In genomic region chrX:135742304-135743055, GRCm38 (mm10) we compare ENCODE assay signal across 8 mouse cellular contexts. TPM values are rescaled to one million over a fixed set of nuclear protein-coding genes. Genes with fewer than 3 reads are reported as not detected.
DNase-seq lines count a peak whose midpoint lies in the region; ATAC-seq and TF ChIP-seq lines count a peak whose summit lies in the region.

TSS of gene Armcx5 (plus strand) at chrX:135742733.
TSS of gene Gprasp1 (plus strand) at chrX:135742733.

- H3K4me3 ChIP-seq in G1E (ENCODE audit: low read depth, low read length) = peak within 1 kb of the TSS; percentile 76
- H3K4me3 ChIP-seq in forebrain, embryonic 16.5 days (replicated peaks; ENCODE audit: low read length) = peak within 1 kb of the TSS; percentile 66
- peak within 1 kb of the TSS; percentile 79 for H3K4me3 ChIP-seq in layer of hippocampus, adult 2 months
- H3K4me3 ChIP-seq in lung, embryonic 14.5 days (ENCODE audit: low read depth, low read length) = peak within 1 kb of the TSS; percentile 56
- peak within 1 kb of the TSS; percentile 71 for H3K4me3 ChIP-seq in olfactory bulb, adult 2 months (ENCODE audit: insufficient read depth, low read depth, low read length)
- H3K4me3 ChIP-seq in thymus, adult 2 months (ENCODE audit: control insufficient read depth, insufficient read depth, low read length) = peak within 1 kb of the TSS; percentile 99

- TF ChIP-seq CTCF in G1E (IDR thresholded peaks at IDR 0.05; ENCODE audit: low read depth, low read length) = no peak
- TF ChIP-seq CTCF in layer of hippocampus, adult 2 months (conservative IDR thresholded peaks at IDR 0.05) = no peak
- no peak for TF ChIP-seq CTCF in lung, embryonic 14.5 days (IDR thresholded peaks at IDR 0.05; ENCODE audit: low read depth)
- no peak for TF ChIP-seq CTCF in olfactory bulb, adult 2 months (IDR thresholded peaks at IDR 0.05; ENCODE audit: insufficient read depth, low read depth, low read length)
- no peak for TF ChIP-seq CTCF in thymus, adult 2 months (IDR thresholded peaks at IDR 0.05; ENCODE audit: borderline replicate concordance, control insufficient read depth, extremely low read depth, insufficient read depth, low read length, poor library complexity)

- peak within 1 kb of the TSS; percentile 63 for H3K9ac ChIP-seq in forebrain, embryonic 16.5 days (replicated peaks; ENCODE audit: low read depth, low read length)
- H3K9ac ChIP-seq in lung, embryonic 14.5 days = peak within 1 kb of the TSS; percentile 68

- H3K4me1 ChIP-seq in G1E (ENCODE audit: insufficient read depth, low read depth, low read length) = peaks cover 15% of the 10 kb centered on the region
- 0 out of 2 replicates have a peak, but pooled peaks cover 6% of the 10 kb centered on the region for H3K4me1 ChIP-seq in forebrain, embryonic 16.5 days (replicated peaks; ENCODE audit: control insufficient read depth, insufficient read depth, low read length)
- no peaks in the 10 kb centered on the region for H3K4me1 ChIP-seq in lung, embryonic 14.5 days (ENCODE audit: insufficient read depth)
- H3K4me1 ChIP-seq in olfactory bulb, adult 2 months (ENCODE audit: control insufficient read depth, insufficient read depth, low read length) = no peaks in the 10 kb centered on the region
- no peaks in the 10 kb centered on the region for H3K4me1 ChIP-seq in thymus, adult 2 months (replicated peaks; ENCODE audit: control insufficient read depth, insufficient read depth, low read length)

- WGBS in forebrain, embryonic 16.5 days = 21% methylated on average over 48 of the region's 48 CpGs
- 13% methylated on average over 48 of the region's 48 CpGs for WGBS in lung, embryonic 14.5 days
- 15% methylated on average over 48 of the region's 48 CpGs for whole genome bisulfite sequencing in olfactory bulb, adult 2 months
- WGBS in thymus, adult 2 months = under 1% methylated on average over 48 of the region's 48 CpGs

- peaks cover 18% of the 10 kb centered on the region for H3K36me3 ChIP-seq in G1E (replicated peaks)
- H3K36me3 ChIP-seq in forebrain, embryonic 16.5 days (ENCODE audit: control insufficient read depth, insufficient read depth) = no peaks in the 10 kb centered on the region
- H3K36me3 ChIP-seq in lung, embryonic 14.5 days (ENCODE audit: insufficient read depth) = 0 out of 2 replicates have a peak, but pooled peaks cover 7% of the 10 kb centered on the region
- H3K36me3 ChIP-seq in thymus, adult 2 months (ENCODE audit: control insufficient read depth, insufficient read depth, low read length) = no peaks in the 10 kb centered on the region

- peak within 1 kb of the TSS; percentile 92 for H3K27ac ChIP-seq in forebrain, embryonic 16.5 days (ENCODE audit: low read length)
- peak within 1 kb of the TSS; percentile 95 for H3K27ac ChIP-seq in layer of hippocampus, adult 2 months
- H3K27ac ChIP-seq in lung, embryonic 14.5 days (ENCODE audit: low read depth) = 0 out of 2 replicates have a peak within 1 kb of the TSS, but pooled peaks have one; percentile 36
- H3K27ac ChIP-seq in olfactory bulb, adult 2 months (ENCODE audit: insufficient read depth, low read depth, low read length) = peak within 1 kb of the TSS; percentile 98
- peak within 1 kb of the TSS; percentile 87; the same call in 1 of the 2 replicates for H3K27ac ChIP-seq in thymus, adult 2 months (ENCODE audit: control insufficient read depth, insufficient read depth, low read length)

- TF ChIP-seq POLR2A in olfactory bulb, adult 2 months (IDR thresholded peaks at IDR 0.05; ENCODE audit: insufficient read depth, low read depth, low read length) = peak; percentile 38; the same call in 1 of the 2 replicates
- 0 out of 2 replicates have a peak, but pooled peaks have one; percentile 34 for TF ChIP-seq POLR2A in thymus, adult 2 months (IDR thresholded peaks at IDR 0.05; ENCODE audit: control insufficient read depth, extremely low read depth, insufficient read depth, low read length, poor library complexity)

- DNase-seq in G1E (ENCODE audit: low spot score) = peak; percentile 47
- peak; percentile 89 to 91 for DNase-seq in cerebellum, adult 18-20 months
- peak; percentile 86 for DNase-seq in heart, postnatal 36 days
- peak; percentile 89 for DNase-seq in layer of hippocampus, adult 2 months (ENCODE audit: low spot score in 2 of 2)
- DNase-seq in lung, embryonic 14.5 days = peak; percentile 94
- peak; percentile 84 for DNase-seq in thymus, adult 2 months

- H3K27me3 ChIP-seq in G1E (ENCODE audit: insufficient read depth, low read length) = no peaks in the 10 kb centered on the region
- no peaks in the 10 kb centered on the region; the same call in 1 of the 2 replicates for H3K27me3 ChIP-seq in forebrain, embryonic 16.5 days (replicated peaks; ENCODE audit: control insufficient read depth, insufficient read depth, low read length)
- no peaks in the 10 kb centered on the region; the same call in 1 of the 2 replicates for H3K27me3 ChIP-seq in lung, embryonic 14.5 days (ENCODE audit: insufficient read depth, low read length)
- no peaks in the 10 kb centered on the region for H3K27me3 ChIP-seq in thymus, adult 2 months (ENCODE audit: control insufficient read depth, insufficient read depth, low read length)

- ATAC-seq in G1E (ENCODE audit: extremely low read depth, insufficient number of reproducible peaks, low FRiP score, poor library complexity, severe bottlenecking) = peak; percentile 93
- peak; percentile 98 for ATAC-seq in forebrain, embryonic 16.5 days
- peak; percentile 99 for ATAC-seq in lung, embryonic 14.5 days (ENCODE audit: insufficient read depth)

- intact Hi-C loops in heart, postnatal 36 days (cut with DNase I) = no loop called here

- peak within 1 kb of the TSS; percentile 53 for H3K4me2 ChIP-seq in forebrain, embryonic 16.5 days (ENCODE audit: low read length)
- H3K4me2 ChIP-seq in lung, embryonic 14.5 days = peak within 1 kb of the TSS; percentile 62

- H3K9me3 ChIP-seq in G1E (replicated peaks) = no peaks in the 10 kb centered on the region
- H3K9me3 ChIP-seq in forebrain, embryonic 16.5 days (ENCODE audit: control insufficient read depth, low read length) = no peaks in the 10 kb centered on the region
- H3K9me3 ChIP-seq in lung, embryonic 14.5 days (ENCODE audit: low read depth, low read length) = no peaks in the 10 kb centered on the region

RNA-seq across cellular contexts. Expression of gene Armcx5, which starts in this region (rescaled TPM):
- total RNA-seq in G1E (2014; fragmentation: Nextera tagmentation) (15.7 and 17.8 TPM in 2 replicates), G1E (2017) (8.0 and 8.8 TPM in 2 replicates)
- polyA plus RNA-seq in G1E (2012) = 0.42 and 1.1 TPM in 2 replicates
- polyA plus RNA-seq in forebrain, embryonic 16.5 days (2015; fragmentation: Nextera tagmentation; extraction: Ambion mirVana) = 11.5 and 13.8 TPM in 2 replicates
- 1 to 10 TPM; 5.6 to 6.9 TPM for total RNA-seq in heart, postnatal 36 days (2021)
- 10 to 100 TPM; 27.0 to 30.7 TPM for total RNA-seq in layer of hippocampus, adult 2 months (2021)
- polyA plus RNA-seq in lung, embryonic 14.5 days (2014; fragmentation: Nextera tagmentation; extraction: Ambion mirVana) = 8.8 and 9.1 TPM in 2 replicates
- polyA plus RNA-seq in olfactory bulb, adult 2 months (2012; ENCODE audit: insufficient read depth, insufficient read length, low replicate concordance, missing spikeins) = not detected in 2 replicates
- 2.0 and 2.1 TPM in 2 replicates for polyA plus RNA-seq in thymus, adult 2 months (2012; rRNA removed)

RNA-seq across cellular contexts. Expression of gene Gprasp1, which starts in this region (rescaled TPM):
- total RNA-seq in G1E (2014; fragmentation: Nextera tagmentation) (40.3 and 48.3 TPM in 2 replicates), G1E (2017) (20.2 and 24.9 TPM in 2 replicates)
- 1.2 and 13.6 TPM in 2 replicates for polyA plus RNA-seq in G1E (2012)
- 139 and 173 TPM in 2 replicates for polyA plus RNA-seq in forebrain, embryonic 16.5 days (2015; fragmentation: Nextera tagmentation; extraction: Ambion mirVana)
- total RNA-seq in heart, postnatal 36 days (2021) = 10 to 100 TPM; 16.4 to 17.5 TPM
- 100 to 1,000 TPM; 310 to 332 TPM for total RNA-seq in layer of hippocampus, adult 2 months (2021)
- polyA plus RNA-seq in lung, embryonic 14.5 days (2014; fragmentation: Nextera tagmentation; extraction: Ambion mirVana) = 44.0 and 44.4 TPM in 2 replicates
- polyA plus RNA-seq in olfactory bulb, adult 2 months (2012; ENCODE audit: insufficient read depth, insufficient read length, low replicate concordance, missing spikeins) = 223 TPM in 1 of 2 replicates, not detected in the other
- polyA plus RNA-seq in thymus, adult 2 months (2012; rRNA removed) = 19.9 and 20.3 TPM in 2 replicates

Comparison
In these comparisons a context has a peak if more than half of its experiments do, and no peak if none do; other contexts are left out.
1. Peak in every context shown above with its lines: DNase-seq, ATAC-seq, H3K4me3 ChIP-seq and H3K27ac ChIP-seq.
2. RNA of gene Gprasp1 (total RNA-seq): 310 to 332 TPM in layer of hippocampus, adult 2 months; 20.2 to 48.3 TPM in G1E and 16.4 to 17.5 TPM in heart, postnatal 36 days; every median in the first group is over 4 times any median in the second.
3. H3K27ac ChIP-seq: peak in every context shown above with its lines; median percentile 98 in olfactory bulb, adult 2 months; 95 in layer of hippocampus, adult 2 months; 92 in forebrain, embryonic 16.5 days; 87 in thymus, adult 2 months; 36 in lung, embryonic 14.5 days.